Mouse (Mus musculus): ENCODE measurements at regions not wholly inside any gene's neighbourhood (a gene's known extent, or its start where the extent isn't known, plus 50 kb on each side); places are given as distances from the start of the nearest gene placed in this dataset.

DNA sequence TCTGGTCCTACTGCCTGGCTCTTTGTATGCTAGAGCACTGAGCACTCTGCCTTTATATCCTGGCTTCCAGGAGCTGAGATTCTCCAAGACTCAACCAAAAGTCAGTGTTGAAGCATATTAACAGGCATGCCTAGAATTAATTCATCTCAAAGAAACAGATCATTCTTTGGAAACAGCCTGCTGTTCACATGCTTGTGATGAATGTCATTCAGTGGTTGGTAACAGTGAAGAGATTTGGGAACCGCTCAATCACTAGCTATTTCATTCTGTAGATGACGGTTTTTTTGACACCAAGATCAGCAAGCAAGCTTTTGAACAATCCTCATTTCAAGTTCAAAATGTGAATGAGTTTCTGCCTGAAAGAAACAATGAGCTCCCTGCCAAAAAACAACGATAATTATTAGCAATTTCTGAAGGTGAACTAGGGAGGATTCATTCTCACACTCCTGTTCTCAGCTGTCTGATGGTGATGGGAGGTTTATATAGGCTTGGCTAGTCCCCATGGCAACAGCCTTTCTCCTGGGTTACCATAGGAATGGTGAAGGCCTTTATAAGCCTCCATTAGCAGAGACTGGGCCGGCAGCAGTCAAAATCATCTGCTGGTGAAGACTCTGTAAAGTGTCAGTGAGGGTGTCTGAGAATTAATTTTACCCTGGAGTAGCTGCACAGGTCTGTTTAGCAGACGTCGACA, 272.6 kb upstream of the Nr4a3 start:
- TF ChIP-seq CTCF (IDR thresholded peaks at IDR 0.05; ENCODE audit: low read depth) (no peak), EP300 (IDR thresholded peaks at IDR 0.05; ENCODE audit: low read depth) (no peak)

Data from heart, postnatal 0 days (tissue).